Mouse (Mus musculus) retina, embryonic 14.5 days (tissue): ENCODE measurements at regions not wholly inside any gene's neighbourhood (a gene's known extent, or its start where the extent isn't known, plus 50 kb on each side); places are given as distances from the start of the nearest gene placed in this dataset.

Source experiments
- DNase-seq: peaks from one replicate; pipeline ENCODE4 v3.0.0-alpha.2; 2015; ENCODE audit warnings: low spot score

- DNase-seq = no peak
Measured at GRCm38 (mm10) chr6:18674584-18675250, 160.1 kb upstream of the Cttnbp2 start.

GRCm38 (mm10) chr6:18677131-18677530, 162.5 kb upstream of the Cttnbp2 start:
- DNase-seq = no peak

GRCm38 (mm10) chr6:18680712-18681111, 166.1 kb upstream of the Cttnbp2 start:
- no peak for DNase-seq

GRCm38 (mm10) chr6:18682043-18682442, 166.3 kb upstream of the Lsm8 start:
- DNase-seq = no peak

- no peak for DNase-seq
Measured at GRCm38 (mm10) chr6:18688652-18689348, 159.6 kb upstream of the Lsm8 start.

- no peak for DNase-seq
Measured at GRCm38 (mm10) chr6:18697536-18697935, 150.8 kb upstream of the Lsm8 start.

GRCm38 (mm10) chr6:18698989-18699728, 149.2 kb upstream of the Lsm8 start:
- no peak for DNase-seq

- no peak for DNase-seq
Measured at GRCm38 (mm10) chr6:18699729-18700386, 148.5 kb upstream of the Lsm8 start.

GRCm38 (mm10) chr6:18710763-18711162, 137.6 kb upstream of the Lsm8 start:
- DNase-seq = no peak

GRCm38 (mm10) chr6:18748859-18749258, 99.5 kb upstream of the Lsm8 start:
- DNase-seq = no peak

- no peak for DNase-seq
Measured at GRCm38 (mm10) chr6:18764536-18764935, 83.8 kb upstream of the Lsm8 start.

GRCm38 (mm10) chr6:18795390-18795789, 53.0 kb upstream of the Lsm8 start:
- no peak for DNase-seq

- DNase-seq = no peak
Measured at GRCm38 (mm10) chr6:18795847-18796246, 52.5 kb upstream of the Lsm8 start.

- DNase-seq = peak; percentile 78
Measured at GRCm38 (mm10) chr6:18796540-18796939, 51.8 kb upstream of the Lsm8 start.
